Mouse (Mus musculus) C2C12 (cell line): ENCODE data around the gene Irf2.

Experiments
- CTCF ChIP-seq: IDR thresholded peaks from one replicate; pipeline ENCODE4 v1.5.1; 2011; ENCODE audit not compliant: control insufficient read depth, insufficient read depth, insufficient read length
- FOSL1 ChIP-seq: IDR thresholded peaks from one replicate; pipeline ENCODE4 v1.8.0; 2011; ENCODE audit warnings: mild to moderate bottlenecking, low read length; ENCODE audit not compliant: poor library complexity, insufficient read depth, severe bottlenecking

DNA sequence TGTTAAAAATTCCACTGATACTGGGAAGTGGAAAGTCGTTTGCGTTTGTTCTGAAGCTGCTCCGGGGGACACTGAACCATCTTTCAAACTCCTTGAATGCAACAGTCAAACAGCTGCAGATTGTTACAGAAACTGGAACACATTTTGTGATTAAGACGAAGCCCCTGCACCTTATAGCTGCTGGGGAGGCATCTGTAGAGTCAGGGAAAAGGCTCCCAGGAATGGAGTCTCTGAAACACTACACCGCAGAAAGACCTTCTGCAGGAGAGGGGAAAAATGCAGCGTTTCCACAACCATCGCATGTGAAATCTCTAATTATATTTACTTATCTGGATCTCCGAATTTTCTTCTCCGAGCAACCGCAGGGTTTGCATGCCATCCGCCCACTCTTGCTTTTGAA is 23.1 kb upstream of the Irf2 start:
- TF ChIP-seq CTCF (no peak), FOSL1 (no peak)
